Mouse (Mus musculus): ENCODE results near the gene C130074G19Rik. TPM values are rescaled to one million over a fixed set of nuclear protein-coding genes. Genes with fewer than 3 reads are reported as not detected.
A peak's percentile ranks its signal among the peaks of the same experiment; 100 is the strongest.

The C130074G19Rik gene
- polyA plus RNA-seq, 1 experiment from 2014 or later: 0.96 TPM

- Histone ChIP-seq H3K4me1 (replicated peaks; ENCODE audit: control insufficient read depth, insufficient read depth, low read length) (no peaks in the 10 kb centered on the region), H3K9me3 (ENCODE audit: control insufficient read depth, low read length) (no peaks in the 10 kb centered on the region), H3K9ac (ENCODE audit: low read depth, low read length) (peak overlapping the region; percentile 15; the same call in 1 of the 2 replicates), H3K27me3 (ENCODE audit: control insufficient read depth, insufficient read depth, low read length) (peaks cover 4% of the 10 kb centered on the region; the same call in 1 of the 2 replicates), H3K36me3 (ENCODE audit: control insufficient read depth, insufficient read depth, low read length) (no peaks in the 10 kb centered on the region), H3K4me2 (replicated peaks; ENCODE audit: low read depth, low read length) (0 out of 2 replicates have a peak overlapping the region, but pooled peaks have one; percentile 17), H3K27ac (ENCODE audit: low read depth, low read length) (no peak overlapping the region), H3K4me3 (ENCODE audit: low read depth, low read length) (no peak overlapping the region)
- ATAC-seq (ENCODE audit: low FRiP score) (peak; percentile 43), DNase-seq (ENCODE audit: low spot score) (peak; percentile 62)
- 27% methylated on average over 5 of the region's 5 CpGs for WGBS
These were observed 29.7 kb downstream of the C130074G19Rik start for GRCm38 (mm10) chr1:184853339-184853738.

DNA sequence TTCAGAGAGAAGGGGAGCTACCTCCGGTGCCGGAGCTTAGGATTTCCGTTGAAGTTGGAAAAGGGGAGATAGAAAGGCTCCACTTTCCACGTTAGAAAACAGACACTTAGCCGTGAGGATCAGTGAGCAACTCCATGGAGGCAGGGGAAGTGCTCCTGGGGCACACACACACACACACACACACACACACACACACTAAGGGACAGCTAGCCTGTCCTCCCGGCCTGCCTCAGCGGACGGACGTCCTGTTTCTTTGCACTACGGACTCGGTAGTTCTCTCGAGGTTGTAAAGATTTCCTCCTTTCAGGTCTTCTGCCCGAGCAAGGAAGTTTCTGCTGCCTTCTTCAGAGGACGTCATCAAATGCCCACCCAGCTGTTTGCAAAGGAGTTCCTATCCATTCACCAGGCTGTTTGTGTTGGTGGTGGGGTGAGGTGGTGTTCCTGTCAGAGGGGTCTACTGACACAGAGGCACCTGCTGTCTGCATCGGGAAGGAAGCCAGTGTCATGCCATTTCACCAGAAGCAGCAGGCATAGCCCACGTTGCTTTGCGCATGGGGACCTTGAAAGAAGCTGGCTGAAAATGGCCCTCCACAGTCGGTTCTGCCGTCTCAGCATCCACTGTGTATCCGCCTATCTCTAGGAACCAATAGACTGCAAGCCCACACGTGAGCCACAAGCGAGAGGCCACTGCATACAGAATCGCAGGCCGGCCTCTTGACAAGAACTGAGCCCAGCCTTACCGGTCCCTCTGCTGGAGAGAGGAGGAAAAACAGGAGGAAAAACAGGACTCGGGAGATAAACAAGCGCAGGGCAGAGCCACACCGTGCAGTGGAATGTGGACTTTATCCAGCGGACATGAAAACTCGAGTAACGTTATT, 31.0 kb downstream of the C130074G19Rik start:
- H3K27me3 ChIP-seq (ENCODE audit: control insufficient read depth, insufficient read depth, low read length): peaks cover 4% of the 10 kb centered on the region; the same call in 1 of the 2 replicates
- H3K36me3 ChIP-seq (ENCODE audit: control insufficient read depth, insufficient read depth, low read length): no peaks in the 10 kb centered on the region
- ATAC-seq (ENCODE audit: low FRiP score) (peak; percentile 89), DNase-seq (ENCODE audit: low spot score) (peak; percentile 84)
- 0 out of 2 replicates have a peak overlapping the region, but pooled peaks have one; percentile 4 for H3K4me3 ChIP-seq (ENCODE audit: low read depth, low read length)
- H3K4me2 ChIP-seq (replicated peaks; ENCODE audit: low read depth, low read length): peak overlapping the region; percentile 21; the same call in 1 of the 2 replicates
- no peak overlapping the region for H3K27ac ChIP-seq (ENCODE audit: low read depth, low read length)
- no peaks in the 10 kb centered on the region for H3K4me1 ChIP-seq (replicated peaks; ENCODE audit: control insufficient read depth, insufficient read depth, low read length)
- 21% methylated on average over 31 of the region's 31 CpGs for WGBS
- no peaks in the 10 kb centered on the region for H3K9me3 ChIP-seq (ENCODE audit: control insufficient read depth, low read length)
- no peak overlapping the region for H3K9ac ChIP-seq (ENCODE audit: low read depth, low read length)

GRCm38 (mm10) chr1:184851166-184851565, 31.9 kb downstream of the C130074G19Rik start:
- no peak for DNase-seq (ENCODE audit: low spot score)
- no peaks in the 10 kb centered on the region for H3K4me1 ChIP-seq (replicated peaks; ENCODE audit: control insufficient read depth, insufficient read depth, low read length)
- no peak overlapping the region for H3K4me2 ChIP-seq (replicated peaks; ENCODE audit: low read depth, low read length)
- no peaks in the 10 kb centered on the region for H3K36me3 ChIP-seq (ENCODE audit: control insufficient read depth, insufficient read depth, low read length)
- H3K4me3 ChIP-seq (ENCODE audit: low read depth, low read length): no peak overlapping the region
- H3K9ac ChIP-seq (ENCODE audit: low read depth, low read length): no peak overlapping the region
- no peak overlapping the region for H3K27ac ChIP-seq (ENCODE audit: low read depth, low read length)
- no peak for ATAC-seq (ENCODE audit: low FRiP score)
- peaks cover 4% of the 10 kb centered on the region; the same call in 1 of the 2 replicates for H3K27me3 ChIP-seq (ENCODE audit: control insufficient read depth, insufficient read depth, low read length)
- H3K9me3 ChIP-seq (ENCODE audit: control insufficient read depth, low read length): no peaks in the 10 kb centered on the region
- WGBS: 43% methylated on average over 7 of the region's 7 CpGs

DNA sequence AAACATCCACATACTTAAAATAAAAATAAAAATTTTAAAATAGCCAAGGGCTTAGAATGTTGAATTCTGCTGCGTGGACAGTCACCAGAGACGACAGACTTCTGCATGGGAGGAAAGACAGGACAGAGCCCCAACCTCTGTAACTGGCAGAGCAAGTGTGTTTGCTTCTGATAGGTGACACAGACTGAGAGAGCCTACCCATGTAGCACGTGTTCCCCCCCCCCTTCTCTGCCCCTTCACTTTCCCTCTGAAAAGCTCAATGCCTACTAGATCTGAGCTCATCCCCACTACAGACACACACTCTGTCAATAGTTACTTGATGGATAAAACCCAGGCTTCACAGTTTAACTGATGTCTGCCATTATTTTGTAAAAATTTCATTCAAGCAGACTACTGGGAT, 36.0 kb downstream of the C130074G19Rik start:
- DNase-seq (ENCODE audit: low spot score): no peak
- no peak overlapping the region for H3K4me3 ChIP-seq (ENCODE audit: low read depth, low read length)
- no peak overlapping the region for H3K9ac ChIP-seq (ENCODE audit: low read depth, low read length)
- H3K36me3 ChIP-seq (ENCODE audit: control insufficient read depth, insufficient read depth, low read length): no peaks in the 10 kb centered on the region
- no peak overlapping the region for H3K27ac ChIP-seq (ENCODE audit: low read depth, low read length)
- peaks cover 5% of the 10 kb centered on the region; the same call in 1 of the 2 replicates for H3K27me3 ChIP-seq (ENCODE audit: control insufficient read depth, insufficient read depth, low read length)
- ATAC-seq (ENCODE audit: low FRiP score): no peak
- no peak overlapping the region for H3K4me2 ChIP-seq (replicated peaks; ENCODE audit: low read depth, low read length)
- WGBS: 67% methylated on average over 3 of the region's 3 CpGs
- H3K9me3 ChIP-seq (ENCODE audit: control insufficient read depth, low read length): no peaks in the 10 kb centered on the region
- no peaks in the 10 kb centered on the region for H3K4me1 ChIP-seq (replicated peaks; ENCODE audit: control insufficient read depth, insufficient read depth, low read length)

GRCm38 (mm10) chr1:184846092-184846750, 36.8 kb downstream of the C130074G19Rik start, which contains the start of gene Marc2:
Gene Marc2, minus strand, starts transcription at chr1:184846451.
- H3K27me3 ChIP-seq (ENCODE audit: control insufficient read depth, insufficient read depth, low read length): peaks cover 5% of the 10 kb centered on the region; the same call in 1 of the 2 replicates
- no peak within 1 kb of the TSS for H3K27ac ChIP-seq (ENCODE audit: low read depth, low read length)
- H3K9me3 ChIP-seq (ENCODE audit: control insufficient read depth, low read length): no peaks in the 10 kb centered on the region
- 4% methylated on average over 18 of the region's 18 CpGs for WGBS
- ATAC-seq (ENCODE audit: low FRiP score): peak; percentile 28; the same call in 1 of the 2 replicates
- no peaks in the 10 kb centered on the region for H3K36me3 ChIP-seq (ENCODE audit: control insufficient read depth, insufficient read depth, low read length)
- peak within 1 kb of the TSS; percentile 66 for H3K9ac ChIP-seq (ENCODE audit: low read depth, low read length)
- H3K4me2 ChIP-seq (replicated peaks; ENCODE audit: low read depth, low read length): peak within 1 kb of the TSS; percentile 83
- H3K4me3 ChIP-seq (ENCODE audit: low read depth, low read length): peak within 1 kb of the TSS; percentile 70
- no peak for DNase-seq (ENCODE audit: low spot score)
- H3K4me1 ChIP-seq (replicated peaks; ENCODE audit: control insufficient read depth, insufficient read depth, low read length): no peaks in the 10 kb centered on the region

GRCm38 (mm10) chr1:184845111-184846071, 37.6 kb downstream of the C130074G19Rik start:
- H3K9me3 ChIP-seq (ENCODE audit: control insufficient read depth, low read length): no peaks in the 10 kb centered on the region
- no peak overlapping the region for H3K27ac ChIP-seq (ENCODE audit: low read depth, low read length)
- H3K36me3 ChIP-seq (ENCODE audit: control insufficient read depth, insufficient read depth, low read length): no peaks in the 10 kb centered on the region
- peak overlapping the region; percentile 83 for H3K4me2 ChIP-seq (replicated peaks; ENCODE audit: low read depth, low read length)
- H3K4me1 ChIP-seq (replicated peaks; ENCODE audit: control insufficient read depth, insufficient read depth, low read length): no peaks in the 10 kb centered on the region
- H3K27me3 ChIP-seq (ENCODE audit: control insufficient read depth, insufficient read depth, low read length): peaks cover 2% of the 10 kb centered on the region; the same call in 1 of the 2 replicates
- under 1% methylated on average over 67 of the region's 67 CpGs for WGBS
- H3K4me3 ChIP-seq (ENCODE audit: low read depth, low read length): peak overlapping the region; percentile 70
- peak; percentile 96 for ATAC-seq (ENCODE audit: low FRiP score)
- peak overlapping the region; percentile 66 for H3K9ac ChIP-seq (ENCODE audit: low read depth, low read length)
- DNase-seq (ENCODE audit: low spot score): peak; percentile 87

DNA sequence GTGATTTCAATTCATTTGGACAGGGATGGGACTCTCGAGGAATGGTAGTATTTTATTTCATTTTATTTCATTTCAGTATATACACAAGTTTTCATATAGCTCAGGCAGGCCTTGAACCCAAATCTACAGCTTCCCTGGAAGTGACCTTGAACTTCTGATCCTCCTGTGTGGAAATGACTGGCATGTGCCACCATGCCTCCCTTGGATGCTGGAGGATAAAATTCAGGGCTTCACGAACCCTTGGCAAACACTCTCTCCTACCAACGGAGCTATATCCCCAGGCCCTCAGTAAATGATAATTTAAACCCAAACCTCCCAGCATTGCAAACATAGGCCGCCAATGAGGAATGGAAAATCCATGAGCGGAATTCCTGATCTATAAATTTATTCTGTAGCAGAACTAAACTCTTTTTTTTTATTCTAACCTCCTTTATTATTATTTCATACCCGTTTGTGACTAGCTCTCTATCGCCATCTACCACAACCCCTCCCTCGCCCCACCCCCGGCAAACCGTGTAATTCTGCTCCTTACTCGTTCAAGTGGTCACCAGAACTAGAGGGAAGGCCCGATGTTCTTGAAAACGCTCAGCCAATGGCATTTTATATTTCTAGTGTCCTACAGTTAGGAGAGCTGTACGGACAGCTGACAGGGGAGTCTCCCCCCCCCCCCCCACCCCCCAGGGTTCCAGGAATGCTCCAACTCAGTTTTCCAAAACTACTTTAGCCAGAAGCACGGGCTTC, 38.5 kb downstream of the C130074G19Rik start:
- peak overlapping the region; percentile 70 for H3K4me3 ChIP-seq (ENCODE audit: low read depth, low read length)
- peak overlapping the region; percentile 29; the same call in 1 of the 2 replicates for H3K9ac ChIP-seq (ENCODE audit: low read depth, low read length)
- no peaks in the 10 kb centered on the region for H3K36me3 ChIP-seq (ENCODE audit: control insufficient read depth, insufficient read depth, low read length)
- DNase-seq (ENCODE audit: low spot score) (peak; percentile 22), ATAC-seq (ENCODE audit: low FRiP score) (no peak)
- H3K9me3 ChIP-seq (ENCODE audit: control insufficient read depth, low read length): no peaks in the 10 kb centered on the region
- H3K4me2 ChIP-seq (replicated peaks; ENCODE audit: low read depth, low read length): peak overlapping the region; percentile 83
- no peaks in the 10 kb centered on the region for H3K4me1 ChIP-seq (replicated peaks; ENCODE audit: control insufficient read depth, insufficient read depth, low read length)
- H3K27me3 ChIP-seq (ENCODE audit: control insufficient read depth, insufficient read depth, low read length): peaks cover 2% of the 10 kb centered on the region; the same call in 1 of the 2 replicates
- 18% methylated on average over 15 of the region's 15 CpGs for WGBS
- no peak overlapping the region for H3K27ac ChIP-seq (ENCODE audit: low read depth, low read length)
